Mouse (Mus musculus): Measurements from ENCODE around the gene Krt79.

DNA sequence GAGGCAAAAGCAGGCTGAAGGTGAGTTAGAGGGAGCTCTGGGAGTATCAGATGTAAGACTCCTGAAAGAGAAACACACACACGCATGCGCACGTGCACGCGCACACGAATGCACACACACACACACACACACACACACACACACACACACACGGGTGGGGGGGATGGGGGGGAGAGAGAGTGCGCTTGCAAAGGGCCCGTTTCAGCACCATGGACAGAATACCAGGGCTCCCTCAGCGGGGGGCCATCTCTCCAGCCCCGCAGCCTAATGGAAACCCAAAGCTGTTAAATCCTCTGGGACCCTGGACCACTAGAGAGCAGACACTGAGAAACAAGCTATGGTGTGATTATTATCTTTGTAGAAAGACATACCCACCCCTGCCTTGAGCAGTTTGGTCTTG lies 60.3 kb downstream of the Krt79 start:
- TF ChIP-seq POLR2A (IDR thresholded peaks at IDR 0.05; ENCODE audit: control insufficient read depth, low read depth, low read length) (no peak), CTCF (IDR thresholded peaks at IDR 0.05; ENCODE audit: control insufficient read depth, insufficient read depth, insufficient replicate concordance, low read depth, low read length) (no peak)
